Mouse (Mus musculus) cerebellum, adult 11 months (tissue): Measurements from ENCODE around the gene Atg4d.
"Not testable (repeated sequence)": the region's sequence is repeated elsewhere in the genome, so short reads cannot be mapped to it uniquely, and the experiment has no call there.

ENCODE experiments used
- DNase-seq: peaks from one replicate; pipeline ENCODE4 v3.0.0; 2022

Atg4d gene

DNA sequence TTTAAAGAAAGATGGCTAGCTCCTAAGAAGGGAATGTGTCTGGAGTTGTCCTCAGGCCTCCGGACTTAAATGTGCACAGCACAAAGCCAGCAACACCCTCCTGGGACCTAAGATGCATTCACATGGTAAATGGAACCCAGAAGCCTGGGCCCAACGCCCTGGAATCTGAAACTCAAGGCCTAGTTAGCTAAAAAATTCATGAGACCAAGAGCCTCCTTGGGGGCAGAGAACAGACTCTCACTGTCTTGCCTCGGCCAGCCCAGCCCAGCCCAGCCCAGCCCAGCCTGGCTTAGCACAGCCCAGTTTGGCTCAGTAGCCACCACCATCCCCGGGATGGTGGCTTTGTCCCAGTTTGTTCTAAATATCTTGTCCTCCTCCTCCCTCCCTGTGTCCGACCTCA lies 50.3 kb downstream of the Atg4d start:
- DNase-seq, result no peak

DNA sequence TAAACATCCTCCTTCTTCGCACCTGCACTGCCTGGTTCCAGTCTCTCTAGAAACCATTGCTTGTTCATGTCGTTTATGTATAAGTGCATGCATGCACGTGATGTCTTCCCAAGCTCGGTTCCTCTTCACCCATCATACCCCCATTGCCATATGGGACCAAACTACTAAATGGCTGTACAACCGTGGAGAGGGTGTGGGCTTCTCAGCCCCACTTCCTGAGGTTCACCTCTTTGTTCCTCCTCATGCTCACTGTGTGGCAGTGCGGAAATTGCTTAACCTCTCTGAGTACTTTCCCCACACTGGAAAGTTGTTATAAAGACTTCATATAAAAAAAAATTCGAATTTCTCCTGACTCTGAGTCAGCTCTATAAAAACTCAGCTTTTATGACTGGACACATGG lies 51.6 kb downstream of the Atg4d start:
- DNase-seq, result no peak

DNA sequence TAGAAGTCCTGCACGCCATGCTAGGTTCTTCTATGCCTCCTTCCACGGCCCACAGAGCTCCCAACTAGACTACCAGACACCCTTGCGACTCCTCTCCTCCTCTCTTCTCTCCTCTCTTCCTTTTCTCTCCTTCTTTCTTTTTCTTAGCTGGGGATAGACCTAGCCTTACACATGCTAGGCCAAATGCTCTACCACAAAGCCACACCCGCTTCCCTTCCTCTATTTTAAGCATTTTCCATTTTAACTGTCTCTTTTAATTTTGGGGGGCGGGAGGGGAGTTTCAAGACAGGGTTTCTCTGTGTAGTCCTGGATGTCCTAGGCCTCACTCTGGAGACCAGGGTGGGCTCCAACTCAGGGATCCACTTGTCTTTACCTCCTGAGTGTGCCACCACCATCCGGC lies 53.7 kb downstream of the Atg4d start:
- DNase-seq, result no peak

DNA sequence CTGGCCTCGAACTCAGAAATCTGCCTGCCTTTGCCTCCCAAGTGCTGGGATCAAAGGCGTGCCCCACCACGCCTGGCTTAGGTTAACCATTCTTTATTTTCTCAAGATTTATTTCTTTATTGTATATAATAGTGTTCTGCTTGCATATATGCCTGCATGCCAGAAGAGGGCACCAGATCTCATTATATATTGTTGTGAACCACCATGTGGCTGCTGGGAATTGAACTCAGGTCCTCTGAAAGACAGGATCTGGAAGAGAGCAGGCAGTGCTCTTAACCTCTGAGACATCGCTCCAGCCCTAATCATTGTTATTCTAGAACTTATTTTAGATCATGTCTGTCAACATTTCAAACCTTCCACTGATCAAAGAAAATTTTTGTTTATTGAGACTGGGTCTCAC lies 54.4 kb downstream of the Atg4d start:
- no peak for DNase-seq

DNA sequence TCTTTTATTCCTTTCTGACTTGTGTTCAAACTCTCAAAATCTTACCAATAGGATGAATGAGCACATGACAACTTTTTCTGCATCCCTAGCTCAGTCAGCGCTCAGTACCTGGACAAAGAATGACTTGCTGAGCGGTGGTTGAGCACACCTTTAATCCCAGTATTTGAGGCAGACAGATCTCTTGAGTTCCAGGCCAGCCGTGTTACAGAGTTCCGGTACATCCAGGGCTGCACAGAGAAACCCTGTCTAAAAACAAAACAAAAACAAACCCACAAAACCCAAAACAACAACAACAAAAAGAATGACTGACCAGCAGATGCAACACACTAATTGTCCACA lies 55.2 kb downstream of the Atg4d start:
- no peak for DNase-seq

DNA sequence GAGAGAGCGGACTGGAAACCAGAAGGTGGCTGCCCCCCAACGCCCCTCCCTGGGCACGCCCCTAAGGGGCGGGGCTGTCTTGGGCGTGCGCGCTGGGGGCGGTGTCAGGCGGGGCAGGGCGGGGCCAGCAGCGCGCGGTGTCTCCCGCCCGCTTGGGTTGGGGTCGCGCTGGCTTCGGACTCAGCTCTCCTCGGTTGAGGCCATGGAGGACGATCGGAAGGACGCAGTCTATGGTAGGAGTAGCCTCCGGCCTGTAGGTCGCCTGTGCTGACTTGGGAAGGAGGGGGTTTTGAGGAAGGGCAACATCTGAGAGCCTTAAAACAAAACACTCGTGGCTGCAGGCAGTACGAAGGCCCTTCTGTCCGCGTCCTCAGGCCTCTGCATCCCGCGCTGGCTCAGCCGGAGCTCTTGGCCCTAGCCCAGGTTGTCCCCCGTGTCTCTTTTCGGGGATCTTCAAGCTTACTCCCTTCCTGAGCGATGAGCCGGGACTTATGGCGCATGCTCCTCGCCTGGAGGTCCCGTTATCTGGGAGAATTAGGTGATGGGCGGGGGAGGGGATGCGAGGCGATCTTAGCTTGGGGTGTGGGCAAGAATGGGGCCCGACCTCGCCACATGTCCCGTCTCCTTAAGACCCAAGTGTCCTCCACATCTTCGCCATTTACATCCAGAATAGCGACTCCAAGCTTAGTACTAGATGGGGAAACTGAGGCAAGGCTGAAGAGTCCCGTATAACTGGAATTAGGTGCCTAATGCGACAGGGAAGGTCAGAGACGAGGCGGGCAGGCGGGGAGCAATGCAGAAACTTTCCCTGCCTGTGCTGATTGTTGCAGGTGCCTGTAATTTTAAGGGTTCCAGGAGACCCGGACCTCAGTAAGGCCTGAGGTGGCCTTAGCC lies 55.8 kb downstream of the Atg4d start, which contains the start of gene Slc44a2:
Gene Slc44a2, plus strand, starts transcription at position 80 of the 894 bp plus-strand sequence.
- peak; percentile 82 for DNase-seq

DNA sequence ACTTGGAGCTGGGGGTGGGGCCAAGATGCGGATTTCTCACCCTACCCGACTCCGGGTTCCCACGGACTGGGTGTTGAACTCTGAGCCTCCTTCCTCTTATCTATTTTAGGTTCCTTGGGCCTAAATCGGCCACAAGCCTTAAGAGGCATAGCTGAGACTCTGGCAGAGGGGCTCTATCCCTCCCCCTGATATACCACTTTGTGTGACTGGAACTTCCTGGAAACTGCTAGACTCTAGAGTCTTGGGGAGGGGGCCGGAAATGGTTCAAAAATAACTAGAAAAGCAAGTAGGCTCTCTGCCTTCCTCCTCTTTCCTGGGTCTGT lies 56.4 kb downstream of the Atg4d start:
- DNase-seq, result no peak

DNA sequence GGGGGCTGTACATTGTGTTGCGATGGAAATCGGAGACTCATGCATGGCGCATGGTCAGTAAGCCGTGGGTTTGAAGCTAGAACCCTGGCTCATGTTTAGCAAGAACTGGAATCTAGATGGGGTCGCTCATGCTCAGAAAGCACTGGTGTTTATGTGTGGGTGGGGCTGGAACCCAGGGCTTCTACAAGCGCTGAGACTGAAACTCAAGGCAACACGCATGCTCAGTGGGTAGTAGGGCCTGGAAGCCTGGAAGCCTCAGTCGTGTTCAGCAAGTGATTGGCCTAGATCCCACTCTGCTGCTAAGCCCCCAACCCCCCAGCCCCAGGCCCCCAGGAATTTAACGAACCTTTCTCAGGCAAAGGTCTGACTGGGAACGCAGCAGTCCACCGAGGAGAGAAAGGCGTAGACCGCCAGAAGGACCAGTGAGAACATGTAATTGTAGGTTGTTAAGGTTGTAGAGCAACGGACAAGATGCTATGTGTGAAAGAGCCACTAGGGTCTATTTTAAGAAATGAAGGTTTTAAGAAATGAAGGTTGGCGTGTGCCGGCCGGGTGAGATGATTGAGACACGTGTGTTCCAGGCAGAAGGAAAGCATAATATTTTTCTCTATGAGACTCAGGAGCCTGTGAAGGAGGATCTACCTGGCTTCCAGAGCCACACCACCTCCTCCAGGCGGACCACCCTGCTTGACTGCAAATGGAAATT lies 57.3 kb downstream of the Atg4d start:
- DNase-seq, result no peak

DNA sequence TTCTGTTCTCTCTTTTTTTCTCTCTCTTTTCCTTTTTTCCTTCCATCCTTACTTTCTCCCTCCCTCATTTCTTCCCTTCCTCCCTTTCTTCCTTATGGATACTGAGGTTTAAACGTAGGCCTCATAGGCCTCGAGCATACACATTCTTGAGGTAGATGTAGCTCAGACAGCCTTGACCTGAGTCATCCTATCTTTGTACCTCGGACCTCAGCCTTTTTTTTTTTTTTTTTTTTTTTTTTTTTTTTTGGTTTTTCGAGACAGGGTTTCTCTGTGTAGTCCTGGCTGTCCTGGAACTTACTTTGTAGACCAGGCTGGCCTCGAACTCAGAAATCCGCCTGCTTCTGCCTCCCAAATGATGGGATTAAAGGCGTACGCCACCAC lies 57.8 kb downstream of the Atg4d start:
- not testable (repeated sequence) for DNase-seq

DNA sequence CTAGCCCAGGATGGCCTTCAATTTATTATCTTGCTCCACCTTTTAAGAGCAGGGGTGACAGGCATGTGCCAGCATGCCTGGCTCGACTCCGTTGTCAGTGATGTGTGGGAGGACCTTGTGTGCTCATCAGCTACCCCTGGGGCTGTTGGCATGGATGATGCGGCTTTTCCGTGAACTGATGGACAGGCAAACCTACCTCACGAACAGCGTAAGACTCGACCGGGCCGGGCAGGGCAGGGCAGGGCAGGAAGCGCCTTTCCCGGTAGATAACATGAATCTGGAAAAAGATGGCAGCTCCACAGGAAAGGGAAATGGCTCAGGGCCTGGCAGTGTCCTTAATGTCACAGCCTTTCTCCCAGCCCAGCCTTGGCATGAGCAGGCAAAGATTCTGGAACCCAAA lies 59.2 kb downstream of the Atg4d start:
- DNase-seq, result no peak
